Mouse (Mus musculus): ENCODE measurements around the gene St6galnac3.

Gene St6galnac3

GRCm38 (mm10) chr3:153733364-153734159, 8.6 kb upstream of the St6galnac3 start:
- no peak for DNase-seq (ENCODE audit: low spot score in 2 of 2)

GRCm38 (mm10) chr3:153732749-153733148, 7.8 kb upstream of the St6galnac3 start:
- no peak for DNase-seq (ENCODE audit: low spot score in 2 of 2)

GRCm38 (mm10) chr3:153732035-153732434, 7.1 kb upstream of the St6galnac3 start:
- DNase-seq (ENCODE audit: low spot score in 2 of 2) = no peak

GRCm38 (mm10) chr3:153728577-153728976, 3.6 kb upstream of the St6galnac3 start:
- DNase-seq (ENCODE audit: low spot score in 2 of 2) = no peak

- DNase-seq (ENCODE audit: low spot score in 2 of 2) = no peak
Measured at GRCm38 (mm10) chr3:153723467-153724079, 1.4 kb downstream of the St6galnac3 start.

- DNase-seq (ENCODE audit: low spot score in 2 of 2) = no peak
Measured at GRCm38 (mm10) chr3:153721525-153721924, 3.4 kb downstream of the St6galnac3 start.

GRCm38 (mm10) chr3:153720922-153721321, 4.1 kb downstream of the St6galnac3 start:
- no peak for DNase-seq (ENCODE audit: low spot score in 2 of 2)

- DNase-seq (ENCODE audit: low spot score in 2 of 2) = no peak
Measured at GRCm38 (mm10) chr3:153720296-153720695, 4.7 kb downstream of the St6galnac3 start.

GRCm38 (mm10) chr3:153719256-153719970, 5.6 kb downstream of the St6galnac3 start:
- no peak for DNase-seq (ENCODE audit: low spot score in 2 of 2)

GRCm38 (mm10) chr3:153718724-153719123, 6.2 kb downstream of the St6galnac3 start:
- no peak for DNase-seq (ENCODE audit: low spot score in 2 of 2)

- DNase-seq (ENCODE audit: low spot score in 2 of 2) = no peak
Measured at GRCm38 (mm10) chr3:153717742-153718141, 7.2 kb downstream of the St6galnac3 start.

- DNase-seq (ENCODE audit: low spot score in 2 of 2) = no peak
Measured at GRCm38 (mm10) chr3:153715646-153716045, 9.3 kb downstream of the St6galnac3 start.

- DNase-seq (ENCODE audit: low spot score in 2 of 2) = no peak
Measured at GRCm38 (mm10) chr3:153710545-153710944, 14.4 kb downstream of the St6galnac3 start.

- no peak for DNase-seq (ENCODE audit: low spot score in 2 of 2)
Measured at GRCm38 (mm10) chr3:153707687-153708086, 17.3 kb downstream of the St6galnac3 start.

- no peak for DNase-seq (ENCODE audit: low spot score in 2 of 2)
Measured at GRCm38 (mm10) chr3:153706901-153707300, 18.1 kb downstream of the St6galnac3 start.

GRCm38 (mm10) chr3:153701752-153702740, 22.9 kb downstream of the St6galnac3 start:
- no peak for DNase-seq (ENCODE audit: low spot score in 2 of 2)

GRCm38 (mm10) chr3:153701172-153701571, 23.8 kb downstream of the St6galnac3 start:
- DNase-seq (ENCODE audit: low spot score in 2 of 2) = no peak

- no peak for DNase-seq (ENCODE audit: low spot score in 2 of 2)
Measured at GRCm38 (mm10) chr3:153699086-153699485, 25.9 kb downstream of the St6galnac3 start.

- DNase-seq (ENCODE audit: low spot score in 2 of 2) = no peak
Measured at GRCm38 (mm10) chr3:153692978-153693377, 32.0 kb downstream of the St6galnac3 start.

- no peak for DNase-seq (ENCODE audit: low spot score in 2 of 2)
Measured at GRCm38 (mm10) chr3:153692206-153692813, 32.7 kb downstream of the St6galnac3 start.

GRCm38 (mm10) chr3:153691537-153691936, 33.4 kb downstream of the St6galnac3 start:
- no peak for DNase-seq (ENCODE audit: low spot score in 2 of 2)
